Mouse (Mus musculus) MEL (cell line): ENCODE measurements around the gene Nlgn1.

Source experiments
- CHD2 ChIP-seq: IDR thresholded peaks from 2 replicates; pipeline ENCODE4 v1.6.1; 2011; ENCODE audit warnings: low read length, improper control_type of control experiment
- CTCF ChIP-seq, 3 experiments: IDR thresholded peaks in 2 of 3; conservative IDR thresholded peaks in 1 of 3; 2 replicates each; pipeline ENCODE4 v1.5.1; 2011 to 2012; ENCODE audit warnings: low read length in 3 of 3, low read depth in 2 of 3, mild to moderate bottlenecking in 2 of 3, improper control_type of control experiment in 1 of 3, inconsistent platforms in 1 of 3, mixed read lengths in 1 of 3, moderate library complexity in 1 of 3; ENCODE audit not compliant: control insufficient read depth in 1 of 3, insufficient read depth in 1 of 3, poor library complexity in 1 of 3, severe bottlenecking in 1 of 3
- ELF1 ChIP-seq: IDR thresholded peaks from 2 replicates; pipeline ENCODE4 v1.6.1; 2014; ENCODE audit warnings: low read depth, mild to moderate bottlenecking, inconsistent platforms, low read length, improper control_type of control experiment, moderate library complexity
- EP300 ChIP-seq, 2 experiments: IDR thresholded peaks; 2 replicates each; pipeline ENCODE4 v1.6.1; 2011; ENCODE audit warnings: improper control_type of control experiment in 2 of 2, low read length in 2 of 2, low read depth in 1 of 2, mild to moderate bottlenecking in 1 of 2
- JUND ChIP-seq: IDR thresholded peaks from 2 replicates; pipeline ENCODE4 v1.6.1; 2011; ENCODE audit warnings: low read depth, mild to moderate bottlenecking, improper control_type of control experiment, low read length
- MAFK ChIP-seq: IDR thresholded peaks from 2 replicates; pipeline ENCODE4 v1.6.1; 2011; ENCODE audit warnings: low read depth, mild to moderate bottlenecking, low read length, improper control_type of control experiment, borderline replicate concordance
- MAZ ChIP-seq: IDR thresholded peaks from 2 replicates; pipeline ENCODE4 v1.6.1; 2012; ENCODE audit warnings: low read depth, mild to moderate bottlenecking, inconsistent platforms, low read length, improper control_type of control experiment
- MXI1 ChIP-seq: IDR thresholded peaks from 2 replicates; pipeline ENCODE4 v1.6.1; 2011; ENCODE audit warnings: mild to moderate bottlenecking, low read depth, low read length, improper control_type of control experiment
- POLR2A ChIP-seq, 2 experiments: IDR thresholded peaks; 2 replicates each; pipeline ENCODE4 v1.6.1; 2011 to 2012; ENCODE audit warnings: low read length in 2 of 2, mild to moderate bottlenecking in 2 of 2, control low read depth in 1 of 2, improper control_type of control experiment in 1 of 2, low read depth in 1 of 2, moderate library complexity in 1 of 2; ENCODE audit not compliant: control insufficient read depth in 1 of 2, insufficient read depth in 1 of 2, poor library complexity in 1 of 2
- TAL1 ChIP-seq: IDR thresholded peaks from 2 replicates; pipeline ENCODE4 v1.6.1; 2012; ENCODE audit warnings: mild to moderate bottlenecking, inconsistent platforms, low read length, moderate library complexity, mixed read lengths
- ZC3H11A ChIP-seq: IDR thresholded peaks from 2 replicates; pipeline ENCODE4 v1.6.1; 2012; ENCODE audit warnings: low read depth, mild to moderate bottlenecking, inconsistent platforms, low read length, improper control_type of control experiment
- ZMIZ1 ChIP-seq: IDR thresholded peaks from 2 replicates; pipeline ENCODE4 v1.6.1; 2012; ENCODE audit warnings: low read depth, mild to moderate bottlenecking, inconsistent platforms, low read length, improper control_type of control experiment, moderate library complexity

GRCm38 (mm10) chr3:25781651-25782050 lies 550.6 kb downstream of the Nlgn1 start:
- no peak for TF ChIP-seq JUND
- no peak for TF ChIP-seq MXI1
- TF ChIP-seq POLR2A (IDR thresholded peaks at IDR 0.05; ENCODE audit: control insufficient read depth in 1 of 2, insufficient read depth in 1 of 2, low read depth in 1 of 2, low read length in 2 of 2, poor library complexity in 1 of 2) = no peak
- TF ChIP-seq CTCF (IDR thresholded peaks at IDR 0.05 in 2 of 3, conservative IDR thresholded peaks at IDR 0.05 in 1 of 3; ENCODE audit: control insufficient read depth in 1 of 3, insufficient read depth in 1 of 3, low read depth in 2 of 3, low read length in 3 of 3, poor library complexity in 1 of 3, severe bottlenecking in 1 of 3) = no peak
- TF ChIP-seq ZC3H11A = no peak
- no peak for TF ChIP-seq MAFK
- no peak for TF ChIP-seq MAZ
- TF ChIP-seq CHD2 = no peak
- TF ChIP-seq ZMIZ1 = no peak
- TF ChIP-seq ELF1 = no peak
- no peak for TF ChIP-seq EP300 (IDR thresholded peaks at IDR 0.05; ENCODE audit: low read depth in 1 of 2, low read length in 2 of 2)
- no peak for TF ChIP-seq TAL1
